Mouse (Mus musculus): ENCODE data around the gene Rnf214. TPM values are rescaled to one million over a fixed set of nuclear protein-coding genes. Genes with fewer than 3 reads are reported as not detected.

The Rnf214 gene
- polyA plus RNA-seq, 2 experiments: 6.3 to 12.0 TPM

DNA sequence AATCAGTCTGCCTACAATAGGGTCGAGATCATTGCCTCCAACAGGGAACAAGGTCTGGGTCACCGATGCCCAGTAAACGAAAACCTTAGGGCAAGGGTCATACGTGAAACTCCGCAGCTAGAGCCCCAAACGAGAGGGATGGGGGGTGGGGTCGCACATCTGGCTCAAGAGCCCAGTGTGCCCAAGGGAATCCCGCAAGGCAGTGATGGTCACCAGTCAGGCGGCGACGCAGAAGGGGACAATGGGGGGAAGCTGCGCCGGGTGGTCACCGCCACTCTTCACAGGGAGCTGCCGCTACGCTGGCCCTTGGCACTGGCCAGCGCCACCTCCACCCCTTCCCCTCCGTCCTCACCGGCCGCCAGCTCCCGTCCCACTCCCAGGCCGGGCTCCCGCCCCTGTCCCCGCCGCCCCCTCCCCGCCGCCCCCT lies 887 bp downstream of the Rnf214 start:
- no peaks in the 10 kb centered on the region for H3K27me3 ChIP-seq (ENCODE audit: control insufficient read depth, insufficient read depth, low read length)
- ATAC-seq (ENCODE audit: insufficient read depth) (peak; percentile 19), DNase-seq (ENCODE audit: low read depth in 3 of 3, low spot score in 3 of 3) (no peak)
- WGBS (ENCODE audit: insufficient replicate concordance): under 1% methylated on average over 23 of the region's 27 CpGs
- TF ChIP-seq CTCF (IDR thresholded peaks at IDR 0.05; ENCODE audit: low read depth) (no peak), EP300 (IDR thresholded peaks at IDR 0.05; ENCODE audit: low read depth) (no peak)
- H3K27ac ChIP-seq: peak overlapping the region; percentile 94
- H3K9ac ChIP-seq (replicated peaks): peak overlapping the region; percentile 99
- H3K4me1 ChIP-seq (replicated peaks; ENCODE audit: control insufficient read depth in 2 of 2, insufficient read depth in 2 of 2, low read length in 1 of 2): peaks cover 7 to 10% of the 10 kb centered on the region in 2 experiments
- peak overlapping the region; percentile 86 for H3K4me2 ChIP-seq (ENCODE audit: low read depth)
- H3K9me3 ChIP-seq (ENCODE audit: control insufficient read depth, low read length): no peaks in the 10 kb centered on the region
- no peaks in the 10 kb centered on the region; the same call in none of the 2 replicates for H3K36me3 ChIP-seq (replicated peaks; ENCODE audit: control insufficient read depth, insufficient read depth, low read depth)
- H3K4me3 ChIP-seq (ENCODE audit: insufficient read depth in 1 of 2, low read depth in 2 of 2, low read length in 2 of 2): peak overlapping the region; percentile 87 to 93

DNA sequence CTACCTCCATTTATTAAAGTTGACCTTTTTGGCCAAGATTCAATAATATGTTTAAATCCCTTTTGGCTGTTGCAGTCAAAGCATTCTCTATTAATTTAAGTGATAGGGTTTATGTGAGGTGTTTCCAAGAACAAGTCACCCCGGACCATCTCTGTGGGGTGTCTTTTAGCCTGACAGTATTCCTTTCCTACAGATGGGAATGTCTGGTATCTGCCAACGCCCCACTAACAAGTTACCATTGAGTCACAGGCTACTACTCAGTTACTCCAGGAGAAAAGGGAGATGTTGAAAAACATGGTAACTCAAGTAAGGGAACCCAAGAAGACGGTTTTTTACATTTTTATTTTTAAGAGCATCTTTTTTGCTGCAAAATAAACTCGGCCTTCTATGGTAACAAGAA lies 1.5 kb downstream of the Rnf214 start:
- TF ChIP-seq CTCF (IDR thresholded peaks at IDR 0.05; ENCODE audit: low read depth) (no peak), EP300 (IDR thresholded peaks at IDR 0.05; ENCODE audit: low read depth) (no peak)
- Histone ChIP-seq H3K27me3 (ENCODE audit: control insufficient read depth, insufficient read depth, low read length) (no peaks in the 10 kb centered on the region), H3K9ac (replicated peaks) (peak overlapping the region; percentile 99), H3K9me3 (ENCODE audit: control insufficient read depth, low read length) (no peaks in the 10 kb centered on the region), H3K4me3 (ENCODE audit: insufficient read depth in 1 of 2, low read depth in 2 of 2, low read length in 2 of 2) (peak overlapping the region in 1 of 2 experiments; percentile 93; a peak in 3 of 4 replicates), H3K4me1 (replicated peaks; ENCODE audit: control insufficient read depth in 2 of 2, insufficient read depth in 2 of 2, low read length in 1 of 2) (peaks cover 7 to 10% of the 10 kb centered on the region in 2 experiments), H3K36me3 (replicated peaks; ENCODE audit: control insufficient read depth, insufficient read depth, low read depth) (no peaks in the 10 kb centered on the region; the same call in none of the 2 replicates), H3K4me2 (ENCODE audit: low read depth) (peak overlapping the region; percentile 86), H3K27ac (no peak overlapping the region)
- WGBS (ENCODE audit: insufficient replicate concordance): 74% methylated on average over 4 of the region's 4 CpGs
- ATAC-seq (ENCODE audit: insufficient read depth) (no peak), DNase-seq (ENCODE audit: low read depth in 3 of 3, low spot score in 3 of 3) (no peak)

DNA sequence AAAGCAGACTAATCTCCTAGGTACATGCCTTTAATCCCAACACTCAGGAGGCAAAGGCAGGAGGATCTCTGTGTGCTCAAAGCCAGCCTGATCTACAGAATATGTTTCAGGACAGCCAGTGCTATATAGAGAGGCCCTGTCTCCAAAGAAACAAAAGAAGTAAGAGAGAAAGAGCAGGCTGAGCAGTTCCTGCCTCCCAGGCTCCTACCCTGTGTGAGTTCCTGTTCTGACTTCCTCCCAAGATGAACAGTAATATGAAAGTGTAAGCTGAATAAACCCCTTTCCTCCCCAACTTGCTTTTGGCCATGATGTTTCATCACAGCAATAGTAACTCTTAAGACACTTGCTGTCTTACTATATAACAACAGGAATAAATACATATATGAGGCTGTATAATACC lies 13.0 kb downstream of the Rnf214 start:
- Histone ChIP-seq H3K9ac (replicated peaks) (no peak overlapping the region), H3K36me3 (replicated peaks; ENCODE audit: control insufficient read depth, insufficient read depth, low read depth) (peaks cover 23% of the 10 kb centered on the region), H3K27me3 (ENCODE audit: control insufficient read depth, insufficient read depth, low read length) (no peaks in the 10 kb centered on the region), H3K27ac (no peak overlapping the region), H3K4me1 (replicated peaks; ENCODE audit: control insufficient read depth in 2 of 2, insufficient read depth in 2 of 2, low read length in 1 of 2) (no peaks in the 10 kb centered on the region), H3K9me3 (ENCODE audit: control insufficient read depth, low read length) (no peaks in the 10 kb centered on the region), H3K4me3 (ENCODE audit: insufficient read depth in 1 of 2, low read depth in 2 of 2, low read length in 2 of 2) (no peak overlapping the region), H3K4me2 (ENCODE audit: low read depth) (no peak overlapping the region)
- no peak for DNase-seq (ENCODE audit: low read depth in 3 of 3, low spot score in 3 of 3)
- no peak for ATAC-seq (ENCODE audit: insufficient read depth)
- no peak for TF ChIP-seq EP300 (IDR thresholded peaks at IDR 0.05; ENCODE audit: low read depth)
- TF ChIP-seq CTCF (IDR thresholded peaks at IDR 0.05; ENCODE audit: low read depth): no peak

DNA sequence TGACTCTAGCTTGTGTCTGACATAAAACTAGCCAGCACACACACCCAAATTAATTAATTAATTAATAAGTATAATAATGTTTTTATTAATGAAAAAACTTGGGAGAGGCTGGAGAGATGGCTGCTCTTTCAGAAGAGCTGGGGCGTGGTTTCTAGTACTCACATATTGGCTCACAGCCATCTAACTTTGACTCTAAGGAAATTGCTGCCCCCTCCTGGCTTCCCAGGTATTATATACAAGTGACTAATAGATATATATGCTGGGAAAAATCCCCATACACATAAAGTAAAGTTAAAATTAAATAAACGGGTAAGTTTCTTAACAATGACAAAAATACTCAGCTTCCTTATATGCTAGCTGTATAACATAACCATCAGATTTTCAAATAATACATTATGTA lies 28.8 kb downstream of the Rnf214 start:
- peak in 1 of 3 experiments; percentile 6 for DNase-seq (ENCODE audit: low read depth in 3 of 3, low spot score in 3 of 3)
- Histone ChIP-seq H3K9me3 (ENCODE audit: control insufficient read depth, low read length) (no peaks in the 10 kb centered on the region), H3K27ac (no peak overlapping the region), H3K9ac (replicated peaks) (no peak overlapping the region), H3K4me3 (ENCODE audit: insufficient read depth in 1 of 2, low read depth in 2 of 2, low read length in 2 of 2) (no peak overlapping the region), H3K4me1 (replicated peaks; ENCODE audit: control insufficient read depth in 2 of 2, insufficient read depth in 2 of 2, low read length in 1 of 2) (no peaks in the 10 kb centered on the region), H3K27me3 (ENCODE audit: control insufficient read depth, insufficient read depth, low read length) (no peaks in the 10 kb centered on the region), H3K36me3 (replicated peaks; ENCODE audit: control insufficient read depth, insufficient read depth, low read depth) (peaks cover 4% of the 10 kb centered on the region), H3K4me2 (ENCODE audit: low read depth) (no peak overlapping the region)
- 54% methylated on average over 2 of the region's 2 CpGs for WGBS (ENCODE audit: insufficient replicate concordance)
- no peak; the same call in 1 of the 2 replicates for TF ChIP-seq CTCF (IDR thresholded peaks at IDR 0.05; ENCODE audit: low read depth)
- TF ChIP-seq EP300 (IDR thresholded peaks at IDR 0.05; ENCODE audit: low read depth): no peak
- ATAC-seq (ENCODE audit: insufficient read depth): no peak

DNA sequence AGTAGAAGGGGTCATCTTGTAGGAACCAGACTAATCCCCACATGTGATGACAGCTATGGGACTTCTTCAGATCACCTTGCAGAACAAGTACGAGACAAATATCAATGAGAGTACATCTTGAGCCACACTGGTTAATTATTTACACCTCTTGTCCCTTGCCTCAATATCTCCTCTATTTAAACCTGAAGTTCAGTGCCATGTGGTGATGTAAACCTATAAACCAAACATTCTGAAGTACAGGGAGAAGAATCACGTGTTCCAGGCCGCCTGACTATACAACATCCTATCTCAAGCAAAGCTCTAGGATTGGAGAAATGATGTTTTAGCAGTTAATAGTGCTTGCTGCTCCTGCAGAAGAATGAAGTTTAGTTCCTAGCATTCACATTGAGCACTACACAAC lies 36.4 kb downstream of the Rnf214 start:
- H3K36me3 ChIP-seq (replicated peaks; ENCODE audit: control insufficient read depth, insufficient read depth, low read depth): peaks cover 22% of the 10 kb centered on the region

More for the DNA sequence above, 36.4 kb downstream of the Rnf214 start:
- no peak overlapping the region for H3K4me3 ChIP-seq (ENCODE audit: insufficient read depth in 1 of 2, low read depth in 2 of 2, low read length in 2 of 2)
- H3K27ac ChIP-seq: no peak overlapping the region
- no peaks in the 10 kb centered on the region for H3K27me3 ChIP-seq (ENCODE audit: control insufficient read depth, insufficient read depth, low read length)
- H3K4me2 ChIP-seq (ENCODE audit: low read depth): no peak overlapping the region
- H3K4me1 ChIP-seq (replicated peaks; ENCODE audit: control insufficient read depth in 2 of 2, insufficient read depth in 2 of 2, low read length in 1 of 2): no peaks in the 10 kb centered on the region
- no peak for ATAC-seq (ENCODE audit: insufficient read depth)
- no peak for DNase-seq (ENCODE audit: low read depth in 3 of 3, low spot score in 3 of 3)
- TF ChIP-seq EP300 (IDR thresholded peaks at IDR 0.05; ENCODE audit: low read depth): no peak
- no peak for TF ChIP-seq CTCF (IDR thresholded peaks at IDR 0.05; ENCODE audit: low read depth)
- no peaks in the 10 kb centered on the region for H3K9me3 ChIP-seq (ENCODE audit: control insufficient read depth, low read length)
- H3K9ac ChIP-seq (replicated peaks): no peak overlapping the region
- WGBS (ENCODE audit: insufficient replicate concordance): 78% methylated on average over 3 of the region's 3 CpGs

Data from liver, embryonic 14.5 days (tissue).